Comparison of ENCODE assay signal across 17 mouse cellular contexts in genomic region chr1:49242806-49243205, GRCm38 (mm10).
"Had no signal": no experiment of that assay in that cellular context is flagged by ENCODE, and none has a peak within 500 bp of the region (broad histone marks: within the 10 kb centered on the region; RNA-seq: fewer than 3 reads in every experiment).

No protein-coding gene starts in this region.

- H3K36me3 ChIP-seq: liver, embryonic 13.5 days; midbrain, embryonic 15.5 days; neural tube, embryonic 12.5 days; neural tube, embryonic 15.5 days had no signal

- H3K27ac ChIP-seq: liver, embryonic 13.5 days; midbrain, embryonic 15.5 days; neural tube, embryonic 12.5 days; neural tube, embryonic 15.5 days; stomach, postnatal 0 days had no signal

- H3K9ac ChIP-seq: liver, embryonic 13.5 days; midbrain, embryonic 15.5 days; neural tube, embryonic 12.5 days; neural tube, embryonic 15.5 days had no signal

- H3K4me2 ChIP-seq: liver, embryonic 13.5 days; midbrain, embryonic 11.5 days; midbrain, embryonic 15.5 days; neural tube, embryonic 12.5 days; neural tube, embryonic 15.5 days had no signal

- DNase-seq: kidney, postnatal 14 days; kidney, postnatal 4 days; liver, embryonic 13.5 days; lung, adult 2 months; lung, postnatal 14 days; lung, postnatal 4 days; right cerebral cortex, adult 18-20 months; right cerebral cortex, postnatal 14 days; right cerebral cortex, postnatal 4 days; thymus, adult 2 months; thymus, postnatal 14 days; thymus, postnatal 4 days had no signal

- H3K4me3 ChIP-seq: liver, embryonic 13.5 days; midbrain, embryonic 15.5 days; neural tube, embryonic 12.5 days; neural tube, embryonic 15.5 days had no signal

- H3K4me1 ChIP-seq: liver, embryonic 13.5 days; midbrain, embryonic 15.5 days; neural tube, embryonic 12.5 days; neural tube, embryonic 15.5 days had no signal

- ATAC-seq: midbrain, embryonic 15.5 days had no signal

- H3K9me3 ChIP-seq: liver, embryonic 13.5 days; midbrain, embryonic 15.5 days; neural tube, embryonic 12.5 days; neural tube, embryonic 15.5 days had no signal

- H3K27me3 ChIP-seq: liver, embryonic 13.5 days; midbrain, embryonic 15.5 days; neural tube, embryonic 12.5 days; neural tube, embryonic 15.5 days had no signal
